Mouse (Mus musculus): Measurements from ENCODE around the gene Vangl1.

Gene Vangl1

DNA sequence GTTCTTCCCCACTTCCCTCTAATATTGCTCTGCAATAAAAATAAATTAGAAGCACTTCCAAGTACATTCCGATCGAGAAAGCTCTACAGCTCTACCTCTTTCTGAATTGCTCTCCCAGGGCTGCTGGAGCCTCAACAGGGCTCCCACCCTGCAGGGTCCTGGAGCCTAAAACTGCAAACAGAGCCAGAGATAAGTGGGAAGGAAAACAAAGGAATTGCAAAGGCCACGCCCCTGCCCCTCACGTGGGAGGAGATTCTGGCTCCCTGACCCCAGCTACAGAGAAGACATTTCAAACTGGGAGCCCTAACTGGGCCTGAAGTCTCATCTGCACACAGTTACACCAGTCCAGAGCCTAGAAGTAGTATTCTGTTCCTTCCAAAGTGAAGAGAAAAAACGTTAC is 6.7 kb downstream of the Vangl1 start:
- DNase-seq: peak; percentile 50

- no peak for DNase-seq
Observed at GRCm38 (mm10) chr3:102197152-102197551, 7.3 kb downstream of the Vangl1 start.

DNA sequence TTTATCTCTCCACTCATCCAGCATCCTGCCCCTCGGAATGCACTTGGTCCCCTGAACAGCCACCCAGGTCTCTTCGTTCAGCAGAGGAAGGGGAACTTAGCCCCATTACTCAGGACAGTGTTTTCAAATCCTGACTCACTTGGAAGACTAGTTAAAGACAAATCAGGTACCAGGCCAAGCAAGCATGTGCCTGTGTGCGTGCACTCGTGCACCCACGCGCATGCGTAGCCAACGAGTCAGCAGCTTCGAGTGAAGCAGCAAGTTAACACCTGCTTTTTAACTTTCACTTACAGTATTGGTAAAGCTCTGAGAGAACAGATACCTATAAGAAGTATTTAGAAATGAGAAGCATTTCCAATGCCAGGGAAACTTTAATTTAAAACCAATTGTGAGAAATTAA is 8.3 kb downstream of the Vangl1 start:
- DNase-seq: no peak

GRCm38 (mm10) chr3:102195762-102196161 is 8.7 kb downstream of the Vangl1 start:
- no peak for DNase-seq

DNA sequence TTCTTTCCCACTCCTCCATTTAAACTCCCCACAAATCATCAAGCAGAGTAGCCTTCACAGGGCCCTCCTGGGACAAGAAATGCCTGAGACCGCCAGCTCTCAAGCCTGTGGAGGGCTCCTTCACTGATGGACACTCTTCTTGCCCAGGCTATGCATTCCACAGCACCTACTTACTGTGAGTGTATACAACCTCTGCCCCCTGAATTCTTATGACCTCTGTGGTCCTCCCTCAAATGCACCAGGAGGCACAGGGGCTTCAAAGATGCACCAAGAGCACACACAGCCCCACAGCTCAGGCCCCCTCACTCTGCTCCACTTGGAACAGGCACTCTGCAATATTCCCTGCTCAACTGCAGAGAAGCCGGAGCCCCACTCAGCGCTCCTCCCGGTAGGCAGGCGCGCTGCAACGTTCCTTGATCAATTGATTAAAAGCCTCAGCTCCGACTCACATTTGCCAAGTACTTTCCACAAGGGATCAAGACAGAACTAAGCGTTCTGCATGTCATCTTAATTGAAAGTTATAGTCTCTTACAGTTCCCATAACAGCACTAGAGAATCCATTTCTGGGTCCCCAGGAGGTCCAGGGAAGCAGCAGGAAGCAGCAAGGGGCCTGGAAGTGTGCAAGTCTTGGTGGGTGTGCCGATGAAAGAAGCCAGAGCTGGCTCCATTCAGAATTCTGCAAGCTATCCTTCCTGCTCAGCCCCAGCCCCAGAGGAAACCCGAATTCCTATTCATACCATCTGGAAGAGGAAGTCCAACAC is 10.0 kb downstream of the Vangl1 start:
- DNase-seq: peak; percentile 72

- peak; percentile 63 for DNase-seq
Observed at GRCm38 (mm10) chr3:102193488-102194290, 10.8 kb downstream of the Vangl1 start.

GRCm38 (mm10) chr3:102192621-102193020 is 11.9 kb downstream of the Vangl1 start:
- no peak for DNase-seq

DNA sequence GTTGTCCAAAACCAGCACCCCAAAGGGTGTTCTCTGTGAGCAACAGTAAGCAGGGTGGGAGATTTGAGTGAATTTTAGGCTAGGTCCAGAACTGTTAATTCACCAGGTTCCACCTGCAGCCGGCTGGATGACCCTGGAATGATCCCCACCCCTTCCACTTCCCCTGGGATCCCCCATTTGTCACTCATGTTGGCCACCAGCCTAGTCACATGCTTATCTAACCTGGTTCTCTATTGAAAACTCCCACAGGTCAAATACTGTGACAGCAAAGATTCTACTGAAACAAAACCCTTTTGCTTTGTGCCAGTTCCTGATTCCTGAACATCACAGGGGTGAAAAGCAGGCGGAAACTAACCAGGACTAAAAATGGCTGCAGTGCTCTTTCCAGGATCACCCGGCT is 12.9 kb downstream of the Vangl1 start:
- DNase-seq: no peak

GRCm38 (mm10) chr3:102190642-102191041 is 13.9 kb downstream of the Vangl1 start:
- DNase-seq: no peak

- DNase-seq: peak; percentile 70
Observed at GRCm38 (mm10) chr3:102190015-102190414, 14.5 kb downstream of the Vangl1 start.

DNA sequence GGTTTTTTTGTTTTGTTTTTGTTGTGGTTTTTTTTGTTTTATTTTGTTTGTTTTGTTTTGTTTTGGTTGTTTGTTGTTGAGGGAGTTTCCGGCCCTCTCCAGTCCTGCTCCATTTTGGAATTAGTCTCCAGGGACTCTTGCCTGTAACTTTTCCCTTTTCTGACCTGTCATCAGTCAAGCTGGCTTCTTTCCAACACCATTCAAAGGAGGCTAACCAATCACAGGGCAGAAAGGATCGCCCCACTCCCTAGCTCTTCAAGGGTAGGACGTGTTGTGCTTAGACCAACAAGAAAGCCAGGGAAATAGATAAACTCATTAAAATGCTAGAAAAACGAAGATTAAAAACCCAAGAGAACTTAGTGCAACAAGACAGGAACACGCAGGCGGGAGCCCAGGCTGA is 15.5 kb downstream of the Vangl1 start:
- DNase-seq: peak; percentile 54

DNA sequence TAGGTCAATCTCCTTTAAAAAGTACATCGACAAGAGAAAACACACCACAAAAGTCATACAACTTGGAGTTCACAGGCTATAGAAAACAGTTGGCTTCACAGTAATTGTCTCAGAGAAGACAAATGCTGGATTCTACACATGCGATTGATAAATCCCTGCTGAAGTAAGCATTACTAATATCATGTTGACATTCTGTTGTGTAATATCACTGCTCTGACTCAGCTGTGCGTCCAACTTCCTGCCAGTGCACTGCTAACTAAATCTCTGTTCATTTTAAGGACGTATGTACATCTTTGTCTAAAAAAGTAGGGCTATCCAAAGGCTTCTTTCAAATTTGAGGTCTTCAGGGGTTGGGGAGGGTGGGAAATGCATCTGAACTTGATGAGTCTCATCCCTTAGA is 17.1 kb downstream of the Vangl1 start:
- no peak for DNase-seq

DNA sequence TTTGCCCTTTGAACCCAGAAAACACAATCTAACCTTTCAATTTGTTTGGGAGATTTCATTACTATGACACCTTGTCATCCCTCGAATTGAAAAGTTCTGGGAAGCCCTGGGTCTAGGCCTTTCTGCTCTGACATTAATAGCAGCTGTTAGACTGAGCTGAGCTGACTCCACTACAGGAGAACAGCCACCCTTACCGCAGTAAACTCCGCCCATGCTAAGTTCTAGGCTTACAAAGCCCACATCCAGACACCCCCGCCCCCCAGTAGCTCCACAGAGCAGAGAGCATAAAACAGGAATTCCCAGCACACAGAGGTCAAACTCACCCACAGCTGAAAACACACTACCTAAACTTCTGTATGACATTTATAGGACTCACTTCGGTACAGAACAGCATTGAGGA is 19.8 kb downstream of the Vangl1 start:
- peak; percentile 59 for DNase-seq

- no peak for DNase-seq
Observed at GRCm38 (mm10) chr3:102182601-102183000, 21.9 kb downstream of the Vangl1 start.

DNA sequence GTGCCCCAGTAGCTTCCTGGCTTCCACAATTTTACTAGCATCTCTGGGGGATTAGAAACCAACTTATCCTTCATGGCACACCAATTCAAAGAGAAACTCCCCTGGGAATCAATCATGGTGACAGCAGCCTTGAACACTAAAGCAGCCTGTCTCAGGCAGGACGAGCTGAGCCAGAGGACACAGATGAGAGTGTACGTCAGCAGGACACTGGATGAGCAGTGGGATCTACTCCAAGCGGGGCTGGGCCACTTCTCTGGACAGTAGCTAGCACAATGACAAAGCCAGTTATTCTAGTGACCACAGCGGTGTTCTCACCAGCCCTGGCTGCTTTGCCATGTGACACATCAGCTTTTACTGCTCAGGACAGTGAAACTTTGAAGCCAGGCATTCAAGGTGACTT is 23.3 kb downstream of the Vangl1 start:
- no peak for DNase-seq

GRCm38 (mm10) chr3:102180746-102181145 is 23.7 kb downstream of the Vangl1 start:
- DNase-seq: no peak

DNA sequence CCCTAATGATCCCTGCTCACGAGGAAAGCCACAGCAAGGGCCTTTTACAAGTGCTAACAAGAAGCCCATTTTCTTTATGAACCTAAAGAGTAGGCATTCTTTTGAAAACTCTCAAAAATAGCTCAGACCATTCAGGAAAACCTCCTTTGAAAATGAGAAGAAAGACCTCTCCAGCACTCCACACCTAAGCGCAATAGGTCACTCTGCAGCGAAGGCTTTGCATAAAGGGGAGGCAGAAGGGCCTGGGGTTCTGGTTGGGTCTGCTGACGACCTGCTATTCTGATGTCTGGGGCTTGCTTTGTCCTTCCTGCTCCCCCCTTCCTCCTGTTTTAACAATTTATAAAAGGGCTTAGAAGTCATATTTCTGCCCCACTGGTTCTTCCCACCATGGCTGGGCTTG is 24.6 kb downstream of the Vangl1 start:
- no peak for DNase-seq

DNA sequence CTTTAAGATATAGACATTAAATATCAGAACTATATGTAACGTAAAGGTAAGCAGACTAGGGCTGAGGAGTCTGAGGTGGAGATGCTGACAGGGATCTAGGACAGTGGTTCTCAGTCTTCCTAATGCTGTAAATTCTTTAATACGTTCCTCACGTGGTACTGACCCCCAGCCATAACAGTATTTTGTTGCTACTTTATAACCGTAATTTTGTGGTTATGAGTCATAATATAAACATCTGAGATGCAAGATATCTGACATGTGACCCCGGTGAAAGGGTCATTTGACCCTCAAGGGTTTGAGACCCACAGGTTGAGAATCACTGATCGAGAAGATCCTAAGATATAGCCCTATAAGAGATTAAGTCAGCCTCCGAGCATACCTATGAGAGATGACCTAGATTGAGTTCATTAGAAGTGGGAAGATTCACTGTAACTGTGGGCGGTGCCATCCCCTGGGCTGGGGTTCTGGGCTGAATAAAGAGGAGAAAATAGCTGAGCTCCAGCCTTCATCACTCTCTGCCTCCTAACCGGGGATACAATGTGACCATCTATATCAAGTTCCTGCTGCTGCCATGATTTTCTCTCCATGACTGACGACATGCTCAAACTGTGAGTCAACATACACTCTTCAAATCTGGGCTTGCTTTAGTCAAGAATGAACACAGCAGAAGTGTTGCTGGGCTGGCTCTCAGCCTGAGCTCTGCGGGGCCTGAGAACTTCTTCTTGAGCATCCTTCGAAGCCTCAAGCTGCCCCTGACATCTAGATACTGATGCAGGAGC is 26.5 kb downstream of the Vangl1 start:
- DNase-seq: no peak

- DNase-seq: no peak
Observed at GRCm38 (mm10) chr3:102176116-102176515, 28.4 kb downstream of the Vangl1 start.

GRCm38 (mm10) chr3:102175701-102176100 is 28.8 kb downstream of the Vangl1 start:
- DNase-seq: no peak

- DNase-seq: no peak
Observed at GRCm38 (mm10) chr3:102174118-102174865, 30.2 kb downstream of the Vangl1 start.

DNA sequence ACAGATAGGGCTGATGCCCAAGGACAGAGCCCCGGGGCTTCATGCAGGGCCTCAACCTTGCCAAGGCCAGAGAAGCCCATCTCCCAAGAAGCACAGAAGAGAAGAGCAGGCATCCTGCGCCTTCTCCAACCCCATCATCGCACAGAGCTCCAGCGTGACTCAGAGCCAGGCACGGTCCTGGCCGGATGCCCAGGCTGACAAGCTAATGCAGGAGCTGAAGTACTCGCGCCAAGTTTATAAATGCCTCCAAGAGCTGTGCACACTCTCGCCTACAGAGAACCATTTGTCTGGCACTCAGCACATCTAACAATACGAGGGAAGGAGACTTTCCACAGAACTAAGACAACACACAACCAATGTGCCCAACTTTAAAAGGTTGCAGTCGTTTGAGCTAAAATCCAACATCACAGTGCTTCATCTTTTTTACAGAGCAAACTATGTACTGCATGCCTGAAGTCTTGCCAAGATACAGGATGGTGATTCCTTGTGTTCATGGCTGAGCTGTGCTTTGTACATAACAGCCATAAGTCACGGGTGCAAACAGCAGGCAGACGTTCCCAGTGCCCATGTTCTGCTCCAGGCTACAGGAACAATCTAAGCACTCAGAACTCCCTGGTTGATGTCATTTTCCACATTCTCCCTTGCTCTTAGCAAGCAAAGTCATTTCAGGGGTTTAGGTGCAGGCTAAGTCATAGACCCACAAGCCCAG is 35.1 kb downstream of the Vangl1 start:
- DNase-seq: no peak
